Mouse (Mus musculus): ENCODE measurements around the gene Ctso.

DNA sequence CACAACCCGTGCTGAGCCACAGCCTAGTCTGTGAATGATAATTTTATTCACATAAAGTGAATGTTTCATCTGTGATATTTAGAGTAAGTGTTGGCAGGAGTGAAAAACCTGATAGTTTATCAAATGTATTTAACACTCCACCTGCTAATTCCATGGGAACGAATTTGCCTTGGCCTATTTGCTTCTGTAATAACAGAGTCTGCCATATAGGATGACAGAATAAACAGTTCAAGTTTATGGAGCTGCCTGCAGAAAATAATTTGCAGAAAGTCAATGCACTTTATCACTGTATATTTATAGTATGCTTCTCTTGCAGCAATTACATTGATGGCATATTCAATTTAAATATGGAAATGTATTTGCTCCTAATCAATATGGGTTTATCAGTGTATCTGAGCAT lies 19.4 kb downstream of the Ctso start:
- TF ChIP-seq CTCF (IDR thresholded peaks at IDR 0.05; ENCODE audit: low read depth, low read length) (no peak), POLR2AphosphoS5 (IDR thresholded peaks at IDR 0.05; ENCODE audit: insufficient replicate concordance, low read depth, low read length) (no peak), GATA1 (IDR thresholded peaks at IDR 0.05; ENCODE audit: borderline replicate concordance, low read length) (no peak), TAL1 (conservative IDR thresholded peaks at IDR 0.05; ENCODE audit: low read depth, low read length) (no peak), GATA2 (IDR thresholded peaks at IDR 0.05; ENCODE audit: borderline replicate concordance, low read depth, low read length) (no peak)
